Mouse (Mus musculus): ENCODE results near the gene Alg1.

- TF ChIP-seq POLR2A (IDR thresholded peaks at IDR 0.05; ENCODE audit: insufficient read depth, low read depth, low read length) (no peak), CTCF (IDR thresholded peaks at IDR 0.05; ENCODE audit: insufficient read depth, low read depth, low read length) (no peak)
Measured at GRCm38 (mm10) chr16:5184101-5184500, 49.3 kb upstream of the Alg1 start.
